Mouse (Mus musculus) cerebral cortex, adult 2 months (tissue): ENCODE results near the gene Methig1.

Experiments
- WGBS: fragments of 180-500 bp; shearing (Covaris S2); methylation state at CpG from one replicate; pipeline ENCODE4 v1.1.7; 2018; 5-methylcytosine and 5-hydroxymethylcytosine counted together

Methig1 gene

DNA sequence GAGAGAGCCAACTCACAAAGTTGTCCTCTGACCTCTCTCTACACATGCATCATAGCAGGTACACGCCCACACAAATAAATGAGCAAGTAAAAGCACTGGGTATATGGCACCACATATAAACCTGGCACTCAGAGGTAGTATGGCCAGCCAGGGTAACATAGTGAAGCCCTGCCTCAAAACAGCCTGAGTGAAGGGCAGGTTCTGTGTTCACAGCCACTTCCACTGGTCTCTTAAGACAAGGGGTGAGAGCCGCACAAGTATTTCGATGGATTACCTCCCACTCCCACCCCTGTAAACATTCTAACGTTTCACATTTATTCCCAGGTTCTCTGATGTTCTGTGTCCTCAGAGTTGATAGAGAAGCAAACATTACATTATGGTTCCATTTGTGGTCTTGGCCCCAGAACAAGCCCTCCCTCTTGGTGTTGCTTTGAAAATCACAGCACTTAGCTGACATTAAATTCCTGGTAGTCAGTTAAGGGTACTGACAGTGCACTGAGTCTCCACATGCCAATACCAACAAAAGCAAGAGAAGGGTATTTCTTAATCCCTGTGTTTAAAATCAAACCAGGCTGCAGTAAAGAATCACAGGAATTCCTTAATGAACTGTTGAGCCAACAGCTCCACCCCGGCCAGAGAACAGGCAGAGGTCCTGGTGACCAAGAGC lies 11.5 kb upstream of the Methig1 start:
- 78% methylated on average over 5 of the region's 5 CpGs for WGBS

GRCm38 (mm10) chr15:100346761-100347160 lies 6.2 kb upstream of the Methig1 start:
- 37% methylated on average over 13 of the region's 14 CpGs for WGBS

- 65% methylated on average over 2 of the region's 2 CpGs for WGBS
Observed at GRCm38 (mm10) chr15:100349496-100349895, 3.5 kb upstream of the Methig1 start.

GRCm38 (mm10) chr15:100351501-100352060 lies 1.4 kb upstream of the Methig1 start:
- 76% methylated on average over 6 of the region's 6 CpGs for WGBS

DNA sequence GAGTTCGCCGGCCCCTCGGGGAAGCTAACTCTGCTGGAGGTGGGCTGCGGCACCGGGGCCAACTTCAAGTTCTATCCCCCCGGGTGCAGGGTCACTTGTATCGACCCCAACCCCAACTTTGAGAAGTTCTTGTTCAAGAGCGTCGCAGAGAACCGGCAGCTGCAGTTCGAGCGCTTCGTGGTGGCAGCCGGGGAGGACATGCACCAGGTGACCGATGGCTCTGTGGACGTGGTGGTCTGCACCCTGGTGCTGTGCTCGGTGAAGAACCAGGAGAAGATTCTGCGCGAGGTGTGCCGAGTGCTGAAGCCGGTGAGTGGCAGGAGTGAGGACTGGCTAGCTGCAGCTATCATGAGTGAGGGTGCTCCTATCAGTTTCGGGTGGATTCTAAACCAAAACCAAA lies 450 bp downstream of the Methig1 start:
- WGBS, result 93% methylated on average over 22 of the region's 22 CpGs

GRCm38 (mm10) chr15:100355876-100356275 lies 2.9 kb downstream of the Methig1 start:
- 90% methylated on average over 5 of the region's 5 CpGs for WGBS

DNA sequence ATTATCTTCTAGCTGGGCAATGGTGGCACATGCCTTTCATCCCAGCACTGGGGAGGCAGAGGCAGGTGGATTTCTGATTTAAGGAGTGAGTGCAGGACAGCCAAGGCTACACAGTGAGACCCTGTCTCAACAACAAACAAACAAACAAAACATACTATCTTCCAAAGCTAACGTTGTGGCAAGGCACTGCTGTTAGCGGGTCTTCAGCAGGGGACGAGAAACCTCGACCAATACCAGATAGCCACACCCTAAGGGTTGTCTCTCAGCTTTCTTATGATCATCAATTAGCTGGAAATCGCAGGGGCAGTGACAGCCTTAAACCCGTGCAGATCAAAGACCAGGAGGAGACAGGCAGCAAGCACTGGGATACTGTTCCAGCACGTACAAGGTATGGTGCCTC lies 11.3 kb downstream of the Methig1 start, which contains the start of gene Higd1c:
TSS of gene Higd1c (plus strand) at position 301 of the 400 bp plus-strand sequence.
- WGBS, result 83% methylated on average over 7 of the region's 7 CpGs

GRCm38 (mm10) chr15:100365967-100366366 lies 13.0 kb downstream of the Methig1 start:
- 79% methylated on average over 9 of the region's 9 CpGs for WGBS

DNA sequence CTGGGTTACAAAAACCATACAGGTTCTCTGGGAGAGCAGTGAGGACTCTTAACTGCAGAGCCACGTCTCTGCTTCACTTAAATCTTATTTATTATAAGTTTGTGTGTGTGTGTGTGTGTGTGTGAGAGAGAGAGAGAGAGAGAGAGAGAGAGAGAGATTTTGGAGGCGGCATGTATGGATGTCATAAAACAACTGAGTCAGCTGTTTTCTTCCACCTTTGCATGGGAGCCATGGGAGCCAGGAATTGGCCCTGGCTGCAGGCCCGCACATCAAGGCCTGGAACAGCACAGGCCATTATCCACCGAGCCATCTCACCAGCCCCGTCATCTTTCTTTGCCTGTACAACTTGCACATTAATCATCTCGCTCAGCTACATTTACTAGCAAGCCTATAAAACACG lies 14.2 kb downstream of the Methig1 start:
- 83% methylated on average over 7 of the region's 7 CpGs for WGBS

DNA sequence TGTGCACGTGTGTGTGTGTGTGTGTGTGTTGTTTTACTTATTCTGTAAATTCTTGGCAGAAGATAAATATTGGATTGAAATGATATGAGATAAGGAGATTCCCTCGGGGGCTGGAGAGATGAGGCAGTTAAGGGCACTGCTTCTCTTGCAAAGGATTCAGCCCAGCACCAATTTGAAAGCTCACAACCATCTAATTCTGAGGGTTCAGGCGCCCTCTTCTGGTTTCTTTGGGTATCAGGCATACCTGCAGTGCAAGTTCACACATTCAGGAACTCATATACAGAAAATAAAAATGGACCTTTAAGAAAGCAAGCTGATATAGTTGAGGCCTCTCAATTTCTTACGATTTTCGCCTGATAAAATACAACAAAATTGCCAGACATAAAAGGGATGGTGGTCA lies 22.1 kb downstream of the Methig1 start:
- WGBS, result 36% methylated on average over 5 of the region's 5 CpGs

- WGBS, result 35% methylated on average over 4 of the region's 9 CpGs
Observed at GRCm38 (mm10) chr15:100377847-100378505, 25.0 kb downstream of the Methig1 start.

GRCm38 (mm10) chr15:100379658-100380057 lies 26.7 kb downstream of the Methig1 start:
- WGBS, result 91% methylated on average over 8 of the region's 8 CpGs

- 81% methylated on average over 2 of the region's 2 CpGs for WGBS
Observed at GRCm38 (mm10) chr15:100380104-100380503, 27.2 kb downstream of the Methig1 start.

- WGBS, result 86% methylated on average over 9 of the region's 9 CpGs
Observed at GRCm38 (mm10) chr15:100385705-100386104, 32.8 kb downstream of the Methig1 start.

GRCm38 (mm10) chr15:100387544-100388223 lies 34.7 kb downstream of the Methig1 start:
- WGBS, result 94% methylated on average over 17 of the region's 17 CpGs

GRCm38 (mm10) chr15:100388224-100388835 lies 35.4 kb downstream of the Methig1 start:
- WGBS, result 78% methylated on average over 16 of the region's 16 CpGs

DNA sequence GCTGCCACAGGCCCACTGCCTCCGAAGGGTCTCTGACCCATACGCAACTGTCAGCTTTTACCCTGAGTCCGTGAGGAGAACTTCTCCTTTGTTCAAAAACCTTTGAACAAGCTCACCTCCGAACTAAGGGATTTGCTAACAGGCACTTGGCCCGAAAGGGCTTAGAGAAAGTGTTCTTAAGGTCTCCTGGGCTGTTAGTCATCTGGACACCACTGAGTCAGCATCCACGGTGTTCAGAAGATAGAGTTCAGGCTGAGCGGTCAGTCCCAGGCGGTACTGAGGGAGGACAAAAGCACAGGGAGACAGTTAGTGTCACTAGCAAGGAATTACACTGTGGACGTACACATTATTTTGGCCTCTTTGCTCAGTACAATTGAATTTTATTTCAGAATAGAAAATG lies 35.9 kb downstream of the Methig1 start:
- 74% methylated on average over 9 of the region's 9 CpGs for WGBS

- WGBS, result 77% methylated on average over 7 of the region's 7 CpGs
Observed at GRCm38 (mm10) chr15:100391066-100391465, 38.1 kb downstream of the Methig1 start.

GRCm38 (mm10) chr15:100391599-100391998 lies 38.6 kb downstream of the Methig1 start:
- 90% methylated on average over 7 of the region's 7 CpGs for WGBS

DNA sequence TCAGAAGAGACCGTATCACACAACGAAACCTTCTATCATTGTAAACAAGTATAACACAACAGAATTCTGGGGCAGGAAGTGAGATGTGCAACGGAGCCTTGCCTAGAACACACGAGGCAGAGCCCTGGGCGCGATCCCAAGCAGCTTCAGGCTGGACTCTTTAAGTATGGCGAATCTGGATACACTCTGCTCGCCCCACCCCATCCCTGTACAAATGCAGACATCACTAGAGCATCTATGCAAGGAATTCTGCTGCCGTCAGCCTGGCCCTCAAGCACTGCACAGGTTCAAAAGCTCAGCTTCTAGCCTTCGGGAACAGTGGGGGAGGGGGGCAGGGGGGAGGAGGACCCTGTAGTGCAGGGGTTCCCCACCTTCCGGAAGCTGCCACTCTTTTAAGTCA lies 40.1 kb downstream of the Methig1 start:
- 82% methylated on average over 11 of the region's 11 CpGs for WGBS

GRCm38 (mm10) chr15:100395561-100395960 lies 42.6 kb downstream of the Methig1 start:
- WGBS, result 93% methylated on average over 3 of the region's 3 CpGs
